Mouse (Mus musculus) A20 (cell line): Measurements from ENCODE around the gene Gm5891.
"Not testable (repeated sequence)": the region's sequence is repeated elsewhere in the genome, so short reads cannot be mapped to it uniquely, and the experiment has no call there.

ENCODE experiments used
- DNase-seq: peaks from one replicate; pipeline ENCODE4 v3.0.0-alpha.2; 2011; ENCODE audit warnings: low read depth, low spot score

Gene Gm5891

DNA sequence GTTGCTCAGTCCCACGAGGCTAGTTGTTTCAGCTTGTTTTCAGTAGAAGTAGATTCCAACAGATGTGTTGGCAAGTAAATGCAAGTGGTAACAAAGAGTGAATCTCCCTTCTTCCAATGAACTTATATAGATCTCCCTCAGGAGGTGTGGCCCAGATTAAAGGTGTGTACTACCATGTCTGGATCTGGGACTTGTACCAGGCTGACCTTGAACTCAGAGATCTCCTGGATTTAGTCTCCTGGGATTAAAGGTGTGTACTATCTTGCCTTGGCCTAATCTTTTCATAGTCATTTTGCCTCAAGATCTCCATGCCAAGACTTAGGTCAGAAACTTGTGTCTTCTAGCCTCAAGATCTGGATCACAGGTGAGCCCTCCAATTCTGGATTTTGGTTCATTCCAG is at the start of gene Gm5891:
Gene Gm5891 (minus strand): TSS at position 101 of the 400 bp plus-strand sequence.
- not testable (repeated sequence) for DNase-seq
